Mouse (Mus musculus) MEL (cell line): Measurements from ENCODE around the gene Tomm22. TPM values are rescaled to one million over a fixed set of nuclear protein-coding genes. Genes with fewer than 3 reads are reported as not detected.

ENCODE experiments used
- DNase-seq: peaks from one replicate; pipeline ENCODE4 v3.0.0; 2011; ENCODE audit warnings: low read depth, low spot score
- H3K27ac ChIP-seq: 2 replicates; pipeline ENCODE4 v1.5.1; 2012; ENCODE audit warnings: low read depth, mild to moderate bottlenecking, control low read depth, low read length, moderate library complexity; ENCODE audit not compliant: control insufficient read depth
- H3K27me3 ChIP-seq, 2 experiments: fragments of 150-350 bp in 1 of 2; sonication (generic) in 1 of 2; 2 replicates each; pipeline ENCODE4 v1.6.1; 2012; ENCODE audit warnings: low read length in 2 of 2, mild to moderate bottlenecking in 2 of 2, improper control_type of control experiment in 1 of 2, moderate library complexity in 1 of 2; ENCODE audit not compliant: insufficient read depth in 2 of 2, control insufficient read depth in 1 of 2
- H3K36me3 ChIP-seq, 2 experiments: 2 replicates each; pipeline ENCODE4 v1.6.1; 2012 to 2014; ENCODE audit warnings: low read length in 2 of 2, improper control_type of control experiment in 1 of 2, inconsistent platforms in 1 of 2, mild to moderate bottlenecking in 1 of 2; ENCODE audit not compliant: insufficient read depth in 2 of 2, control insufficient read depth in 1 of 2
- H3K4me1 ChIP-seq, 2 experiments: fragments of 150-350 bp in 1 of 2; sonication (generic) in 1 of 2; 2 replicates each; pipeline ENCODE4 v1.6.1; 2012; ENCODE audit warnings: low read length in 2 of 2, improper control_type of control experiment in 1 of 2, mild to moderate bottlenecking in 1 of 2; ENCODE audit not compliant: insufficient read depth in 2 of 2, control insufficient read depth in 1 of 2
- H3K4me3 ChIP-seq, 2 experiments: fragments of 150-350 bp in 1 of 2; sonication (generic) in 1 of 2; 2 replicates each; pipeline ENCODE4 v1.5.1; 2012; ENCODE audit warnings: low read depth in 2 of 2, low read length in 2 of 2, mild to moderate bottlenecking in 2 of 2, moderate library complexity in 2 of 2, control low read depth in 1 of 2, improper control_type of control experiment in 1 of 2; ENCODE audit not compliant: control insufficient read depth in 1 of 2, insufficient read depth in 1 of 2
- H3K79me2 ChIP-seq: 2 replicates; pipeline ENCODE4 v1.6.1; 2012; ENCODE audit warnings: mild to moderate bottlenecking, low read length, moderate library complexity; ENCODE audit not compliant: control insufficient read depth, poor library complexity, insufficient read depth
- H3K9ac ChIP-seq: 2 replicates; pipeline ENCODE4 v1.6.1; 2012; ENCODE audit warnings: low read depth, mild to moderate bottlenecking, control low read depth, low read length, moderate library complexity; ENCODE audit not compliant: control insufficient read depth, poor library complexity, severe bottlenecking
- H3K9me3 ChIP-seq: fragments of 150-350 bp; sonication (generic); replicated peaks from 2 replicates; pipeline ENCODE4 v1.6.1; 2012; ENCODE audit warnings: mild to moderate bottlenecking, low read length, improper control_type of control experiment, moderate library complexity; ENCODE audit not compliant: insufficient read depth
- BHLHE40 ChIP-seq: IDR thresholded peaks from 2 replicates; pipeline ENCODE4 v1.6.1; 2012; ENCODE audit warnings: low read depth, mild to moderate bottlenecking, inconsistent platforms, low read length, improper control_type of control experiment, borderline replicate concordance
- CHD1 ChIP-seq: IDR thresholded peaks from 2 replicates; pipeline ENCODE4 v1.6.1; 2012; ENCODE audit warnings: low read depth, mild to moderate bottlenecking, inconsistent platforms, low read length, improper control_type of control experiment
- CHD2 ChIP-seq: IDR thresholded peaks from 2 replicates; pipeline ENCODE4 v1.6.1; 2011; ENCODE audit warnings: low read length, improper control_type of control experiment
- CTCF ChIP-seq, 3 experiments: IDR thresholded peaks in 2 of 3; conservative IDR thresholded peaks in 1 of 3; 2 replicates each; pipeline ENCODE4 v1.5.1; 2011 to 2012; ENCODE audit warnings: low read length in 3 of 3, low read depth in 2 of 3, mild to moderate bottlenecking in 2 of 3, improper control_type of control experiment in 1 of 3, inconsistent platforms in 1 of 3, mixed read lengths in 1 of 3, moderate library complexity in 1 of 3; ENCODE audit not compliant: control insufficient read depth in 1 of 3, insufficient read depth in 1 of 3, poor library complexity in 1 of 3, severe bottlenecking in 1 of 3
- ELF1 ChIP-seq: IDR thresholded peaks from 2 replicates; pipeline ENCODE4 v1.6.1; 2014; ENCODE audit warnings: low read depth, mild to moderate bottlenecking, inconsistent platforms, low read length, improper control_type of control experiment, moderate library complexity
- EP300 ChIP-seq, 2 experiments: IDR thresholded peaks; 2 replicates each; pipeline ENCODE4 v1.6.1; 2011; ENCODE audit warnings: improper control_type of control experiment in 2 of 2, low read length in 2 of 2, low read depth in 1 of 2, mild to moderate bottlenecking in 1 of 2
- ETS1 ChIP-seq: IDR thresholded peaks from 2 replicates; pipeline ENCODE4 v1.6.1; 2012; ENCODE audit warnings: low read depth, mild to moderate bottlenecking, inconsistent platforms, low read length, improper control_type of control experiment, moderate library complexity
- GATA1 ChIP-seq: IDR thresholded peaks from 2 replicates; pipeline ENCODE4 v1.6.1; 2011; ENCODE audit warnings: low read depth, low read length, improper control_type of control experiment
- HCFC1 ChIP-seq: IDR thresholded peaks from 2 replicates; pipeline ENCODE4 v1.6.1; 2012; ENCODE audit warnings: low read depth, mild to moderate bottlenecking, inconsistent platforms, low read length, improper control_type of control experiment, moderate library complexity
- JUND ChIP-seq: IDR thresholded peaks from 2 replicates; pipeline ENCODE4 v1.6.1; 2011; ENCODE audit warnings: low read depth, mild to moderate bottlenecking, improper control_type of control experiment, low read length
- MAX ChIP-seq: IDR thresholded peaks from 2 replicates; pipeline ENCODE4 v1.6.1; 2011; ENCODE audit warnings: low read length, improper control_type of control experiment
- MAZ ChIP-seq: IDR thresholded peaks from 2 replicates; pipeline ENCODE4 v1.6.1; 2012; ENCODE audit warnings: low read depth, mild to moderate bottlenecking, inconsistent platforms, low read length, improper control_type of control experiment
- MXI1 ChIP-seq: IDR thresholded peaks from 2 replicates; pipeline ENCODE4 v1.6.1; 2011; ENCODE audit warnings: mild to moderate bottlenecking, low read depth, low read length, improper control_type of control experiment
- MYB ChIP-seq: IDR thresholded peaks from 2 replicates; pipeline ENCODE4 v1.6.1; 2011; ENCODE audit warnings: mild to moderate bottlenecking, low read depth, low read length, improper control_type of control experiment
- MYC ChIP-seq: IDR thresholded peaks from 2 replicates; pipeline ENCODE4 v1.6.1; 2011; ENCODE audit warnings: low read depth, mild to moderate bottlenecking, low read length, improper control_type of control experiment, moderate library complexity
- NELFE ChIP-seq: IDR thresholded peaks from 2 replicates; pipeline ENCODE4 v1.6.1; 2011; ENCODE audit warnings: low read depth, low read length, improper control_type of control experiment
- POLR2A ChIP-seq, 2 experiments: IDR thresholded peaks; 2 replicates each; pipeline ENCODE4 v1.6.1; 2011 to 2012; ENCODE audit warnings: low read length in 2 of 2, mild to moderate bottlenecking in 2 of 2, control low read depth in 1 of 2, improper control_type of control experiment in 1 of 2, low read depth in 1 of 2, moderate library complexity in 1 of 2; ENCODE audit not compliant: control insufficient read depth in 1 of 2, insufficient read depth in 1 of 2, poor library complexity in 1 of 2
- POLR2AphosphoS5 ChIP-seq: IDR thresholded peaks from 2 replicates; pipeline ENCODE4 v1.6.1; 2012; ENCODE audit warnings: low read depth, borderline replicate concordance, mild to moderate bottlenecking, inconsistent platforms, low read length, moderate library complexity, mixed read lengths
- RCOR1 ChIP-seq: IDR thresholded peaks from 2 replicates; pipeline ENCODE4 v1.6.1; 2012; ENCODE audit warnings: low read depth, mild to moderate bottlenecking, inconsistent platforms, low read length, improper control_type of control experiment
- SMC3 ChIP-seq: IDR thresholded peaks from 2 replicates; pipeline ENCODE4 v1.6.1; 2011; ENCODE audit warnings: low read depth, low read length, improper control_type of control experiment
- TAL1 ChIP-seq: IDR thresholded peaks from 2 replicates; pipeline ENCODE4 v1.6.1; 2012; ENCODE audit warnings: mild to moderate bottlenecking, inconsistent platforms, low read length, moderate library complexity, mixed read lengths
- TBP ChIP-seq: IDR thresholded peaks from 2 replicates; pipeline ENCODE4 v1.8.0; 2011; ENCODE audit warnings: low read depth, low read length, improper control_type of control experiment
- TCF12 ChIP-seq: IDR thresholded peaks from 2 replicates; pipeline ENCODE4 v1.6.1; 2014; ENCODE audit warnings: low read depth, mild to moderate bottlenecking, inconsistent platforms, low read length, improper control_type of control experiment, moderate library complexity
- UBTF ChIP-seq: IDR thresholded peaks from 2 replicates; pipeline ENCODE4 v1.6.1; 2012; ENCODE audit warnings: low read depth, mild to moderate bottlenecking, inconsistent platforms, low read length, improper control_type of control experiment, moderate library complexity, borderline replicate concordance; ENCODE audit not compliant: insufficient read depth
- USF1 ChIP-seq: IDR thresholded peaks from 2 replicates; pipeline ENCODE4 v1.6.1; 2014; ENCODE audit warnings: low read depth, mild to moderate bottlenecking, inconsistent platforms, low read length, improper control_type of control experiment, moderate library complexity
- USF2 ChIP-seq, 2 experiments: IDR thresholded peaks; 2 replicates each; pipeline ENCODE4 v1.6.1; 2011 to 2012; ENCODE audit warnings: improper control_type of control experiment in 2 of 2, low read length in 2 of 2, borderline replicate concordance in 1 of 2, inconsistent platforms in 1 of 2, low read depth in 1 of 2, mild to moderate bottlenecking in 1 of 2; ENCODE audit not compliant: insufficient read depth in 1 of 2
- ZC3H11A ChIP-seq: IDR thresholded peaks from 2 replicates; pipeline ENCODE4 v1.6.1; 2012; ENCODE audit warnings: low read depth, mild to moderate bottlenecking, inconsistent platforms, low read length, improper control_type of control experiment
- ZMIZ1 ChIP-seq: IDR thresholded peaks from 2 replicates; pipeline ENCODE4 v1.6.1; 2012; ENCODE audit warnings: low read depth, mild to moderate bottlenecking, inconsistent platforms, low read length, improper control_type of control experiment, moderate library complexity
- polyA plus RNA-seq, 2 experiments: library from polyadenylated mRNA; stranded (reverse) in 1 of 2; unstranded in 1 of 2; fragments of >175 nt in 1 of 2; fragments of >200 nt in 1 of 2; gene quantifications; 2 replicates each; pipeline versions ENCODE4 v1.2.1 to v1.2.4; 2012; ENCODE audit warnings: low replicate concordance in 2 of 2, low read depth in 1 of 2; ENCODE audit not compliant: insufficient read length in 2 of 2, insufficient read depth in 1 of 2, missing spikeins in 1 of 2
- total RNA-seq: library from RNA; depleted of rRNA; stranded (reverse); fragments of 300-350 nt; gene quantifications from 2 replicates; pipeline ENCODE4 v1.2.3, GENCODE M21; 2012

Gene Tomm22
- total and polyA plus RNA-seq, 3 experiments, result 174 to 829 (median 281) TPM

DNA sequence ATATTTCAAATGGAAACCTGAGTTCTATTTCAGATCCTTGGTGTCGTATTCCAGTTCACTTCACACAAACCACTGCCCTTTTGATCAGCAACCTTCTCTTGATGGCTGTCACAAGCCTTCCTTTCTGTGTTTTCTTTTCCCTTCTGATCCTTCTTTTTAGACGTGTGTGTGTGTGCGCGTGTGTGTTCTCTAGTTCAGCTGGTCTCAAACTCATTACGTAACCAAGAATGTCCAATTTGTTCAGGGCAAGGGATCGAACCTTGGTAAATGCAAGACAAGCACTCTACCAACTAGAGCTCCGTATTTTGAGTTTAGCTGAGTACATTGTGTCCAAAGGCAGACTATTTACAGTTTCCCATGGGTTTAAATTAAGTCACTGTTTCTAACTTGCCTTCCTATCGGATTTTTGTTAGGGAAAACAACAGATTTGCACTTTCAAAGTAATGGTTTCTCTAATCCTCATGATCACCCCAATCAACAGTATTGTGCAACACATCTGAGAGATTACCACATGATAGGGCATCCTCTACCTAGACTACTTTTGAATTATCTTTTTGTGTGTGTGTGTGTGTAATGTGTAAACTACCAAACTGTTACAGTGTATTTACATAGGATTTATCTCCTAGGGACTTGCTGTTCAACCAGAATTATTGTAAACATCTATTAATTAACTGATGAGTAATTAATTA, 17.8 kb downstream of the Tomm22 start:
- Histone ChIP-seq H3K4me3 (peak overlapping the region; percentile 69 to 93), H3K79me2 (peaks cover 67% of the 10 kb centered on the region), H3K9me3 (no peaks in the 10 kb centered on the region), H3K9ac (peak overlapping the region; percentile 77), H3K27ac (peak overlapping the region; percentile 82), H3K36me3 (peaks cover 0 to 31% of the 10 kb centered on the region in 2 experiments; a peak in 3 of 4 replicates)
- no peak for DNase-seq
- TF ChIP-seq TAL1 (no peak), JUND (no peak), TBP (no peak), MAX (0 out of 2 replicates have a peak, but pooled peaks have one; percentile 51), POLR2A (IDR thresholded peaks at IDR 0.05; ENCODE audit: control insufficient read depth in 1 of 2, insufficient read depth in 1 of 2, low read depth in 1 of 2, low read length in 2 of 2, poor library complexity in 1 of 2) (no peak), BHLHE40 (no peak), CTCF (IDR thresholded peaks at IDR 0.05 in 2 of 3, conservative IDR thresholded peaks at IDR 0.05 in 1 of 3; ENCODE audit: control insufficient read depth in 1 of 3, insufficient read depth in 1 of 3, low read depth in 2 of 3, low read length in 3 of 3, poor library complexity in 1 of 3, severe bottlenecking in 1 of 3) (no peak), MYB (no peak), MYC (peak; percentile 7; the same call in 1 of the 2 replicates), ETS1 (no peak), EP300 (IDR thresholded peaks at IDR 0.05; ENCODE audit: low read depth in 1 of 2, low read length in 2 of 2) (0 out of 4 replicates have a peak, but pooled peaks of 1 of the 2 experiments have one; percentile 17), GATA1 (0 out of 2 replicates have a peak, but pooled peaks have one; percentile 13), MXI1 (peak; percentile 31; the same call in 1 of the 2 replicates), HCFC1 (no peak), MAZ (0 out of 2 replicates have a peak, but pooled peaks have one; percentile 8), UBTF (no peak)
- TF ChIP-seq, all 39 proteins: peak for 6
- no peaks in the 10 kb centered on the region for H3K27me3 ChIP-seq
- H3K4me1 ChIP-seq, result peaks cover 9 to 23% of the 10 kb centered on the region in 2 experiments

DNA sequence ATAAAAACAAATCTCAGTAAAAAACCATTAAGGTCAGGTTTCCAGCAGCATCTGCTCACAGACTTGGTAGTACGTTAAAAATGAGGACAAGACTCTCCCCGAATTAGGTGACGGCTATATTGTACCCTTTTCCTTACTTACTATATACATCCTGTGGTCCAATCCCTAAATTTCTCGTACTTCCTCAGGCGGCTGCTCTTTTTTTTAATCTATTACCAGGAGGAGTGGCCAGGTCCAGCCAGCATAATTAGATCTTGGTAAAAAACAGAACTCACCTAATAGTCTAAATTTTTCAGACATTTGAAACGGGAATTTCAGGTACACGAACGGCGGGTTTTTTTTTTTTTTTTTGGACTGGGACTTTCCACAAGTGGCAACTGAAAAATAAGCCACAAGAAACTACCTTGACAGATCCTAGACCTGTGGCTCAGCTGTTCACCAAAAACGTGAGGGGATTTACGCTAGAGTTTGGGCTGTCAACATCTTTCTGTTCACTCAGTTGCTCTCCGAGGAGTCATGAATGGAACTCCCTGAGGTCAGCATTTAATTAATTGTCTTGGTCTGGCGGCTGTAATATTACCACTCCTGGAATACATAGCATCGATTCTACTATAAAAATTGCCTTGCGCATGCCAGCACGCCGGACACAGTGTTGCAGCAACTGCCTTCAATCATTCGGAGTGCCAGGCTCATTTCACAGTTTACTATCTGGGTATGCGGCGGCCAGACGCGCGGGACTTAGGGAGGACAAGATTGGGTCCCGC, 19.2 kb downstream of the Tomm22 start:
- Histone ChIP-seq H3K79me2 (peaks cover 65% of the 10 kb centered on the region), H3K9ac (peak overlapping the region; percentile 62), H3K27me3 (no peaks in the 10 kb centered on the region), H3K27ac (peak overlapping the region; percentile 73), H3K9me3 (no peaks in the 10 kb centered on the region), H3K36me3 (peaks cover 0 to 39% of the 10 kb centered on the region in 2 experiments; a peak in 2 of 4 replicates), H3K4me3 (peak overlapping the region; percentile 50 to 69), H3K4me1 (peaks cover 6 to 31% of the 10 kb centered on the region in 2 experiments)
- DNase-seq, result peak; percentile 58
- TF ChIP-seq NELFE (no peak), ELF1 (no peak), USF1 (no peak), POLR2AphosphoS5 (no peak), MAZ (no peak), MXI1 (peak; percentile 86), CHD2 (no peak), CHD1 (no peak), ZC3H11A (no peak), TCF12 (no peak), TBP (no peak), JUND (no peak), MAX (no peak), UBTF (no peak), MYB (no peak), ZMIZ1 (no peak), RCOR1 (no peak), USF2 (IDR thresholded peaks at IDR 0.05; ENCODE audit: borderline replicate concordance in 1 of 2, insufficient read depth in 1 of 2, low read depth in 1 of 2, low read length in 2 of 2) (no peak), SMC3 (no peak)
